Mouse (Mus musculus) liver, embryonic 14 days (tissue): ENCODE data around the gene Olfr307. TPM values are rescaled to one million over a fixed set of nuclear protein-coding genes. Genes with fewer than 3 reads are reported as not detected.

Source experiments
- polyA plus RNA-seq: library from polyadenylated mRNA; depleted of rRNA; stranded (reverse); fragments of >200 nt; gene quantifications from 2 replicates; pipeline ENCODE4 v1.2.3, GENCODE M21; 2012; rRNA removed

Gene Olfr307
- polyA plus RNA-seq: not detected in 2 replicates

DNA sequence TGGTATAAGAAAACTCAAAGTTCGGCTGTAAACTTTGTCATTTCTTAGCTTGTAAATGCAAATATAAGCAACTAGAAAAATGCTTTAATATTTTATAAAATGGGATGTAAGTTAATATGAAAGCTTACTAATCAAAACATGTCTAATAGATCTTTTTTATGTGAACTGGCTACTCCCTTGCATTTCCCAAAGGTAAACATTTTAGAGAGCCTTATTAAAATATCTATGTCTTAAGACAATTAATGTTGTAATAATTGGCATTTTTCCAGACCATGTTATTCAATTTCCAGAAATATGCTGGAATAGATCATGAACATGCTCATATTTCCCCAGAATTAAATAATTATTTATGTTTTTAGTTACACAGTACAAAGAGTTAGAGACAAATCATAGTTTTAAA is at the start of gene Olfr307:
Gene Olfr307 (minus strand): TSS at position 101 of the 400 bp plus-strand sequence.

DNA sequence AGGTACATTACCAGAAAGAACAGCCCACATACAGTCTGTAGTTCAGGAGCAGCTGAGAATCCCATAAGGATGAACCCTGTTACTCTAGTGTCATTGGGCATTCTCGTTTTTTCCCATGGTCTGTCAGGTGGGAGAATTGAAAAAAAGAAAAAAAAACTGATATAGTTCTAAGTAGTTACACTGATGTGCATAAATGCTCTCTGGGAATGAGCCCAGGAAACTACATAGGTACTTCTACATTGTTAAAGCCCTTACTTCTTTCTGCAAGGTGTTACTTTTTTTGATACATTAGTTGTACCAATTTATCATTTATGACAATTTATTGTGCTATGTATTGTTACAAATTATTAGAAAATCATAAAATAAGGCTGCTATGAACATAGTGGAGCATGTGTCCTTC is 49.2 kb upstream of the Olfr307 start, which contains the start of gene Olfr304:
Gene Olfr304 (minus strand): TSS at position 101 of the 400 bp plus-strand sequence.

DNA sequence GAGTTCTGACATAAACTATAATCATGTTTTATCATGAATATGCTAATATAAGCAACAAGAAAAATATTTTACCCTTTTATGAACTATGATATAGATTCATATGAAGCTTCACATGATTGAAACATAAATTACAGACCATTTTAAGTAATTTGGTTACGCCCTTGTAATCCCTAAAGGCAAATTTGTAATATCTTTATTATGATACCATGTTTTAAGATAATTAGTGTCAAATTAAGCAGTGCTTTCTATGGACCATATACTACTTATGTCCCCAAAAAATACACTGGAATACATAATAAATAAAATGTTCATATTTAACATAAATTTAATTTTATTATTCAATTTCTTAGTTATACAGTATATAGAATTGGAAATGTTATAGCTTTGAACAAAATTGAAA is 29.4 kb upstream of the Olfr307 start, which contains the start of gene Olfr305:
Gene Olfr305 (minus strand): TSS at position 101 of the 400 bp plus-strand sequence.

DNA sequence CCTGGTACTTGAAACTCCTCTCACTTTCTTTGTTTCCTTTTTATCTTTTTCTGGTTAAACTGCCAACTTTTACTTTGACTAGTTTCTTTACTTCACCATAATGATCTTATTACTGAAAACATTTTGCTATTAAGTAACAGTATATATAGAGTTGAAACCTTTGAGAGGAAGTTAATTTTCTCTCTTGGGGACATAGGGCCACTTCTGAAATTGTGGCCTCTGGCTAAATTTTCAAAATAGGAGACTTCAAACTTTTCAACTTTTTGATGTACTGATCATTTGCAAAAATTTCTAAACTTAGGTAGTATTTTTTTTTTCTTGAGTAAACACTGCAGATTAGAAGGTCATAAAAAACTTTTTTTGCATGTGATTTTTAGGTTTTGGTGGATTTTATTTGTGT is 11.9 kb downstream of the Olfr307 start, which contains the start of gene Olfr308:
Gene Olfr308 (minus strand): TSS at position 101 of the 400 bp plus-strand sequence.

DNA sequence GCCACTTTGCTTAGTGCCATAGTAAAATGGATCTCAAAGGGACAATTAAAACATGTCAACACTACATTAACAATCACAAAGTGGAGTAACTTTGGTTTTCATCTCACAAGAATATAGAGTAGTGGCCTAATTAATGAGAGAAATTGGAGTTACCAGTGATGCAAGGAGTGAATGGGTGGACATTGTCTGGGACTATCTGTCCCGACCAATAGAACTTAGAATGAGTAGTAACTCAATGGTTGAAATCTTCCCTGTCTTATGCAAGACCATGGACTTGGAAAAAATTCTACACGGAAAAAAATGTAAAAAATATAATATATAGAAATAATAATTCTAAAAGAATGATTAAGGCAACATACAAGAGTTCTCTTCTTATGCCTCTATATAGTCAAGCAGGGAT is 23.8 kb downstream of the Olfr307 start, which contains the start of gene Olfr309:
Gene Olfr309 (minus strand): TSS at position 101 of the 400 bp plus-strand sequence.

Other genes with a start within 250 kb of the Olfr307 start
- not detected in 2 replicates for gene Vmn2r75, start 165.8 kb downstream of the Olfr307 start, polyA plus RNA-seq
- gene Vmn2r76, start 91.3 kb downstream of the Olfr307 start, polyA plus RNA-seq: not detected in 2 replicates
- not detected in 2 replicates for gene Olfr310, start 60.4 kb downstream of the Olfr307 start, polyA plus RNA-seq
- gene Olfr309, start 23.9 kb downstream of the Olfr307 start, polyA plus RNA-seq: not detected in 2 replicates
- gene Olfr308, start 12.0 kb downstream of the Olfr307 start, polyA plus RNA-seq: not detected in 2 replicates
- not detected in 2 replicates for gene Olfr305, start 29.3 kb upstream of the Olfr307 start, polyA plus RNA-seq
- not detected in 2 replicates for gene Olfr304, start 49.1 kb upstream of the Olfr307 start, polyA plus RNA-seq
- gene Olfr303, start 60.2 kb upstream of the Olfr307 start, polyA plus RNA-seq: not detected in 2 replicates
- gene Olfr301, start 66.3 kb upstream of the Olfr307 start, polyA plus RNA-seq: not detected in 2 replicates
- not detected in 2 replicates for gene Olfr299, start 122.3 kb upstream of the Olfr307 start, polyA plus RNA-seq
- gene Olfr298, start 154.9 kb upstream of the Olfr307 start, polyA plus RNA-seq: not detected in 2 replicates
- not detected in 2 replicates for gene Olfr297, start 182.4 kb upstream of the Olfr307 start, polyA plus RNA-seq
- not detected in 2 replicates for gene Olfr295, start 246.3 kb upstream of the Olfr307 start, polyA plus RNA-seq